Mouse (Mus musculus) intestine, embryonic 15.5 days (tissue): ENCODE measurements around the gene Mfsd5. TPM values are rescaled to one million over a fixed set of nuclear protein-coding genes. Genes with fewer than 3 reads are reported as not detected.
A peak's percentile ranks its signal among the peaks of the same experiment; 100 is the strongest.

Source experiments
- ATAC-seq: fragments of 200-750 bp; cut with Nextera tagmentation; 2 replicates; pipeline ENCODE4 v1.8.0; 2017; ENCODE audit warnings: moderate TSS enrichment, moderate library complexity
- H3K27ac ChIP-seq: fragments of 300-500 bp; sonication (generic); 2 replicates; pipeline ENCODE4 v1.5.1; 2015; ENCODE audit warnings: mild to moderate bottlenecking, inconsistent platforms
- H3K27me3 ChIP-seq: fragments of 300-500 bp; sonication (generic); replicated peaks from 2 replicates; pipeline ENCODE4 v1.6.1; 2015; ENCODE audit warnings: inconsistent platforms
- H3K36me3 ChIP-seq: fragments of 300-500 bp; sonication (generic); 2 replicates; pipeline ENCODE4 v1.6.1; 2015; ENCODE audit warnings: inconsistent platforms
- H3K4me1 ChIP-seq: fragments of 300-500 bp; sonication (generic); replicated peaks from 2 replicates; pipeline ENCODE4 v1.6.1; 2015; ENCODE audit warnings: inconsistent platforms
- H3K4me2 ChIP-seq: fragments of 300-500 bp; sonication (generic); replicated peaks from 2 replicates; pipeline ENCODE4 v1.6.1; 2015; ENCODE audit warnings: mild to moderate bottlenecking, inconsistent platforms
- H3K4me3 ChIP-seq: fragments of 300-500 bp; sonication (generic); replicated peaks from 2 replicates; pipeline ENCODE4 v1.5.1; 2015; ENCODE audit warnings: inconsistent platforms
- H3K9ac ChIP-seq: fragments of 300-500 bp; sonication (generic); 2 replicates; pipeline ENCODE4 v1.6.1; 2015; ENCODE audit warnings: inconsistent platforms
- H3K9me3 ChIP-seq: fragments of 300-500 bp; sonication (generic); 2 replicates; pipeline ENCODE4 v1.6.1; 2016; ENCODE audit warnings: inconsistent platforms
- WGBS: fragments of 180-500 bp; shearing (Covaris S2); methylation state at CpG from one replicate; pipeline ENCODE4 v1.1.7; 2015; 5-methylcytosine and 5-hydroxymethylcytosine counted together
- polyA plus RNA-seq: library from polyadenylated mRNA; unstranded; fragments of >200 nt; fragmentation: Nextera tagmentation; extraction: Ambion mirVana; gene quantifications from 2 replicates; pipeline ENCODE4 v1.2.1, GENCODE M21; 2015

Mfsd5 gene
- polyA plus RNA-seq, 1 experiment from 2014 or later = 67.9 TPM

- Histone ChIP-seq H3K36me3 (peaks cover 49% of the 10 kb centered on the region), H3K4me3 (no peak overlapping the region), H3K27me3 (no peaks in the 10 kb centered on the region), H3K4me2 (no peak overlapping the region), H3K4me1 (no peaks in the 10 kb centered on the region; the same call in 1 of the 2 replicates), H3K9me3 (no peaks in the 10 kb centered on the region), H3K9ac (no peak overlapping the region), H3K27ac (no peak overlapping the region)
- ATAC-seq = no peak
- 84% methylated on average over 9 of the region's 9 CpGs for WGBS
Observed at GRCm38 (mm10) chr15:102308717-102309116, 29.5 kb downstream of the Mfsd5 start.

GRCm38 (mm10) chr15:102310074-102310845, 31.0 kb downstream of the Mfsd5 start:
- H3K4me3 ChIP-seq = no peak overlapping the region
- no peak overlapping the region for H3K27ac ChIP-seq
- 55% methylated on average over 10 of the region's 10 CpGs for WGBS
- H3K9me3 ChIP-seq = no peaks in the 10 kb centered on the region
- H3K4me1 ChIP-seq = no peaks in the 10 kb centered on the region; the same call in 1 of the 2 replicates
- peaks cover 42% of the 10 kb centered on the region for H3K36me3 ChIP-seq
- H3K27me3 ChIP-seq = no peaks in the 10 kb centered on the region
- H3K4me2 ChIP-seq = no peak overlapping the region
- no peak overlapping the region for H3K9ac ChIP-seq
- ATAC-seq = peak; percentile 61; the same call in 1 of the 2 replicates

- Histone ChIP-seq H3K9me3 (no peaks in the 10 kb centered on the region), H3K4me3 (no peak overlapping the region), H3K27me3 (no peaks in the 10 kb centered on the region), H3K4me2 (no peak overlapping the region), H3K9ac (no peak overlapping the region), H3K4me1 (no peaks in the 10 kb centered on the region; the same call in 1 of the 2 replicates), H3K27ac (no peak overlapping the region), H3K36me3 (peaks cover 42% of the 10 kb centered on the region)
- ATAC-seq = no peak
Observed at GRCm38 (mm10) chr15:102311489-102311888, 32.2 kb downstream of the Mfsd5 start.

GRCm38 (mm10) chr15:102315292-102315691, 36.0 kb downstream of the Mfsd5 start:
- no peak for ATAC-seq
- Histone ChIP-seq H3K27ac (no peak overlapping the region), H3K27me3 (no peaks in the 10 kb centered on the region), H3K9me3 (no peaks in the 10 kb centered on the region), H3K4me1 (no peaks in the 10 kb centered on the region; the same call in 1 of the 2 replicates), H3K36me3 (peaks cover 54% of the 10 kb centered on the region), H3K9ac (no peak overlapping the region), H3K4me2 (no peak overlapping the region), H3K4me3 (no peak overlapping the region)
- WGBS = 92% methylated on average over 8 of the region's 8 CpGs

DNA sequence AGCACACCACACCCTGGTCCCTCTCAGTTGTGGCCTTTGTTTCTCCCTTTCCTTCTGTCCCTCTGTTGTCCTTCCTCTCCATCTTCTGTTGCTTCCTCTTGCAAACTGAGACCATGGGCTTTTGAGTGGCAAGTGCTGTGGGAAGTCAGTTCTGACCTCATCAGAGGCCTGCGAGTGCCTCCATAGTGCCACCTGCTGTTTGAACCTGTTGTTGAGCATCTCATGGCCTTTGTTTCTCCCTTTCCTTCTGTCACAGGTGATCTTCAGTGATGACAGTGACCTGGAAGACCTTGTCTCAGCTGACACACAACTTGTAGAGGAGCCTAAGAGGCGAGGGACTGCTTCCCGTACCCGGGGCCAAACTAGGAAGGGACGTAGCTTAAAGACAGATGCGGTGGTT, 37.0 kb downstream of the Mfsd5 start:
- ATAC-seq = no peak
- Histone ChIP-seq H3K9ac (no peak overlapping the region), H3K4me3 (no peak overlapping the region), H3K4me2 (no peak overlapping the region), H3K9me3 (no peaks in the 10 kb centered on the region), H3K36me3 (peaks cover 57% of the 10 kb centered on the region), H3K27ac (no peak overlapping the region), H3K27me3 (no peaks in the 10 kb centered on the region), H3K4me1 (no peaks in the 10 kb centered on the region)
- 85% methylated on average over 6 of the region's 6 CpGs for WGBS

GRCm38 (mm10) chr15:102324654-102325473, 45.6 kb downstream of the Mfsd5 start:
- no peak overlapping the region for H3K4me3 ChIP-seq
- H3K4me2 ChIP-seq = 0 out of 2 replicates have a peak overlapping the region, but pooled peaks have one; percentile 60
- H3K36me3 ChIP-seq = peaks cover 32% of the 10 kb centered on the region
- no peak overlapping the region for H3K27ac ChIP-seq
- no peak for ATAC-seq
- WGBS = 76% methylated on average over 12 of the region's 12 CpGs
- no peak overlapping the region for H3K9ac ChIP-seq
- H3K27me3 ChIP-seq = no peaks in the 10 kb centered on the region
- peaks cover 4% of the 10 kb centered on the region; the same call in 1 of the 2 replicates for H3K4me1 ChIP-seq
- H3K9me3 ChIP-seq = no peaks in the 10 kb centered on the region

GRCm38 (mm10) chr15:102326022-102326576, 46.8 kb downstream of the Mfsd5 start, which contains the start of gene Pfdn5:
Pfdn5 (plus strand) TSS chr15:102326116.
- Histone ChIP-seq H3K4me2 (peak within 1 kb of the TSS; percentile 60), H3K9me3 (no peaks in the 10 kb centered on the region), H3K27me3 (no peaks in the 10 kb centered on the region), H3K4me3 (peak within 1 kb of the TSS; percentile 79), H3K9ac (peak within 1 kb of the TSS; percentile 73), H3K27ac (peak within 1 kb of the TSS; percentile 48), H3K4me1 (peaks cover 4% of the 10 kb centered on the region; the same call in 1 of the 2 replicates), H3K36me3 (peaks cover 28% of the 10 kb centered on the region)
- 1% methylated on average over 40 of the region's 40 CpGs for whole genome bisulfite sequencing
- peak; percentile 96 for ATAC-seq

GRCm38 (mm10) chr15:102326892-102327291, 47.6 kb downstream of the Mfsd5 start:
- H3K9me3 ChIP-seq = no peaks in the 10 kb centered on the region
- H3K27ac ChIP-seq = no peak overlapping the region
- H3K4me1 ChIP-seq = peaks cover 7% of the 10 kb centered on the region; the same call in 1 of the 2 replicates
- WGBS = 60% methylated on average over 8 of the region's 8 CpGs
- ATAC-seq = no peak
- peak overlapping the region; percentile 73 for H3K9ac ChIP-seq
- peaks cover 28% of the 10 kb centered on the region for H3K36me3 ChIP-seq
- H3K4me3 ChIP-seq = peak overlapping the region; percentile 79
- peak overlapping the region; percentile 60 for H3K4me2 ChIP-seq
- H3K27me3 ChIP-seq = no peaks in the 10 kb centered on the region

Other genes starting within 250 kb of the Mfsd5 start
- gene Eif4b, start 205.7 kb upstream of the Mfsd5 start, polyA plus RNA-seq = 122 and 124 TPM in 2 replicates
- 28.2 and 31.8 TPM in 2 replicates for gene Tns2, start 179.0 kb upstream of the Mfsd5 start, polyA plus RNA-seq
- 20.7 and 24.3 TPM in 2 replicates for gene Spryd3, start 143.2 kb upstream of the Mfsd5 start, polyA plus RNA-seq
- 10.9 and 12.7 TPM in 2 replicates for gene Igfbp6, start 135.1 kb upstream of the Mfsd5 start, polyA plus RNA-seq
- 12.0 and 14.3 TPM in 2 replicates for gene Soat2, start 128.9 kb upstream of the Mfsd5 start, polyA plus RNA-seq
- gene Zfp740, start 76.2 kb upstream of the Mfsd5 start, polyA plus RNA-seq = 41.3 and 44.1 TPM in 2 replicates
- 45.8 and 49.3 TPM in 2 replicates for gene Csad, start 74.7 kb upstream of the Mfsd5 start, polyA plus RNA-seq
- 10.8 and 12.9 TPM in 2 replicates for gene Itgb7, start 47.5 kb upstream of the Mfsd5 start, polyA plus RNA-seq
- gene Rarg, start 21.9 kb upstream of the Mfsd5 start, polyA plus RNA-seq = 15.8 and 16.5 TPM in 2 replicates
- 0.08 and 0.14 TPM in 2 replicates for gene Gm9918, start 8.9 kb upstream of the Mfsd5 start, polyA plus RNA-seq
- gene Espl1, start 16.8 kb downstream of the Mfsd5 start, polyA plus RNA-seq = 18.3 and 19.7 TPM in 2 replicates
- gene Pfdn5, start 46.7 kb downstream of the Mfsd5 start, polyA plus RNA-seq = 306 and 309 TPM in 2 replicates
- gene Myg1, start 52.3 kb downstream of the Mfsd5 start, polyA plus RNA-seq = 77.8 and 88.4 TPM in 2 replicates
- 58.2 and 62.7 TPM in 2 replicates for gene Aaas, start 71.3 kb downstream of the Mfsd5 start, polyA plus RNA-seq
- 0.59 and 0.68 TPM in 2 replicates for gene Sp7, start 87.7 kb downstream of the Mfsd5 start, polyA plus RNA-seq
- 9.0 and 9.6 TPM in 2 replicates for gene Sp1, start 126.7 kb downstream of the Mfsd5 start, polyA plus RNA-seq
- gene Amhr2, start 165.9 kb downstream of the Mfsd5 start, polyA plus RNA-seq = 0.54 and 1.2 TPM in 2 replicates
- 140 and 141 TPM in 2 replicates for gene Prr13, start 179.6 kb downstream of the Mfsd5 start, polyA plus RNA-seq
- gene Pcbp2, start 191.1 kb downstream of the Mfsd5 start, polyA plus RNA-seq = 178 and 182 TPM in 2 replicates
- gene Gm10337, start 224.3 kb downstream of the Mfsd5 start, polyA plus RNA-seq = 5.4 TPM in 1 of 2 replicates, not detected in the other
- gene Map3k12, start 237.6 kb downstream of the Mfsd5 start, polyA plus RNA-seq = 10.8 and 11.0 TPM in 2 replicates
- 94.1 and 101 TPM in 2 replicates for gene Tarbp2, start 238.7 kb downstream of the Mfsd5 start, polyA plus RNA-seq
- gene Npff, start 245.5 kb downstream of the Mfsd5 start, polyA plus RNA-seq = 1.3 and 1.6 TPM in 2 replicates